Mouse (Mus musculus): ENCODE measurements around the gene Gramd2.

GRCm38 (mm10) chr9:59723096-59723657, 43.2 kb downstream of the Gramd2 start:
- TF ChIP-seq CTCF (IDR thresholded peaks at IDR 0.05; ENCODE audit: control insufficient read depth, insufficient read depth, insufficient read length): peak; percentile 56
- TF ChIP-seq MAX (IDR thresholded peaks at IDR 0.05): no peak

Measured in C2C12 (cell line).